Mouse (Mus musculus): ENCODE results near the gene Tbc1d9b. TPM values are rescaled to one million over a fixed set of nuclear protein-coding genes. Genes with fewer than 3 reads are reported as not detected.
"Not testable (repeated sequence)": the region's sequence is repeated elsewhere in the genome, so short reads cannot be mapped to it uniquely, and the experiment has no call there.

Gene Tbc1d9b
- polyA plus RNA-seq, 1 experiment from 2014 or later = 16.7 TPM

- Histone ChIP-seq H3K9ac (ENCODE audit: low read depth, low read length) (no peak overlapping the region), H3K36me3 (ENCODE audit: control insufficient read depth, insufficient read depth) (peaks cover 63% of the 10 kb centered on the region), H3K27me3 (replicated peaks; ENCODE audit: control insufficient read depth, insufficient read depth, low read length) (no peaks in the 10 kb centered on the region), H3K9me3 (ENCODE audit: control insufficient read depth) (no peaks in the 10 kb centered on the region), H3K4me2 (replicated peaks; ENCODE audit: low read depth) (no peak overlapping the region), H3K4me3 (ENCODE audit: low read depth, low read length) (no peak overlapping the region), H3K4me1 (replicated peaks; ENCODE audit: control insufficient read depth, insufficient read depth, low read length) (no peaks in the 10 kb centered on the region), H3K27ac (ENCODE audit: low read depth, low read length) (no peak overlapping the region)
- TF ChIP-seq CTCF (IDR thresholded peaks at IDR 0.05; ENCODE audit: low read depth) = no peak
- ATAC-seq = no peak
- WGBS = 90% methylated on average over 3 of the region's 3 CpGs
These were observed 31.3 kb downstream of the Tbc1d9b start for GRCm38 (mm10) chr11:50162338-50163050.

GRCm38 (mm10) chr11:50168352-50168751 lies 37.2 kb downstream of the Tbc1d9b start:
- Histone ChIP-seq H3K9ac (ENCODE audit: low read depth, low read length) (no peak overlapping the region), H3K4me2 (replicated peaks; ENCODE audit: low read depth) (no peak overlapping the region), H3K27me3 (replicated peaks; ENCODE audit: control insufficient read depth, insufficient read depth, low read length) (no peaks in the 10 kb centered on the region), H3K9me3 (ENCODE audit: control insufficient read depth) (no peaks in the 10 kb centered on the region), H3K4me1 (replicated peaks; ENCODE audit: control insufficient read depth, insufficient read depth, low read length) (no peaks in the 10 kb centered on the region), H3K36me3 (ENCODE audit: control insufficient read depth, insufficient read depth) (peaks cover 57% of the 10 kb centered on the region), H3K4me3 (ENCODE audit: low read depth, low read length) (no peak overlapping the region), H3K27ac (ENCODE audit: low read depth, low read length) (no peak overlapping the region)
- WGBS = 87% methylated on average over 5 of the region's 5 CpGs
- no peak for ATAC-seq
- no peak for TF ChIP-seq CTCF (IDR thresholded peaks at IDR 0.05; ENCODE audit: low read depth)

- H3K4me2 ChIP-seq (replicated peaks; ENCODE audit: low read depth) = peak within 1 kb of the TSS; percentile 71
- peak within 1 kb of the TSS; percentile 74 for H3K9ac ChIP-seq (ENCODE audit: low read depth, low read length)
- not testable (repeated sequence) for H3K27me3 ChIP-seq (replicated peaks; ENCODE audit: control insufficient read depth, insufficient read depth, low read length); H3K9me3 ChIP-seq (ENCODE audit: control insufficient read depth); H3K27ac ChIP-seq (ENCODE audit: low read depth, low read length); H3K4me1 ChIP-seq (replicated peaks; ENCODE audit: control insufficient read depth, insufficient read depth, low read length)
- ATAC-seq = peak; percentile 32
- WGBS = 4% methylated on average over 19 of the region's 19 CpGs
- H3K36me3 ChIP-seq (ENCODE audit: control insufficient read depth, insufficient read depth) = peaks cover 27% of the 10 kb centered on the region
- peak within 1 kb of the TSS; percentile 67 for H3K4me3 ChIP-seq (ENCODE audit: low read depth, low read length)
These were observed 43.0 kb downstream of the Tbc1d9b start, which contains the start of gene Mrnip for GRCm38 (mm10) chr11:50174111-50174729. Mrnip (plus strand) TSS chr11:50174444.

- 0% methylated on average over 27 of the region's 27 CpGs for whole genome bisulfite sequencing
- peak overlapping the region; percentile 71 for H3K4me2 ChIP-seq (replicated peaks; ENCODE audit: low read depth)
- H3K4me3 ChIP-seq (ENCODE audit: low read depth, low read length) = peak overlapping the region; percentile 67
- no peaks in the 10 kb centered on the region for H3K4me1 ChIP-seq (replicated peaks; ENCODE audit: control insufficient read depth, insufficient read depth, low read length)
- H3K27me3 ChIP-seq (replicated peaks; ENCODE audit: control insufficient read depth, insufficient read depth, low read length) = no peaks in the 10 kb centered on the region
- TF ChIP-seq CTCF (IDR thresholded peaks at IDR 0.05; ENCODE audit: low read depth) = no peak
- ATAC-seq = peak; percentile 99
- peak overlapping the region; percentile 74 for H3K9ac ChIP-seq (ENCODE audit: low read depth, low read length)
- H3K27ac ChIP-seq (ENCODE audit: low read depth, low read length) = no peak overlapping the region; the same call in 1 of the 2 replicates
- H3K9me3 ChIP-seq (ENCODE audit: control insufficient read depth) = no peaks in the 10 kb centered on the region
- peaks cover 23% of the 10 kb centered on the region for H3K36me3 ChIP-seq (ENCODE audit: control insufficient read depth, insufficient read depth)
These were observed 43.6 kb downstream of the Tbc1d9b start for GRCm38 (mm10) chr11:50174730-50175187.

- 54% methylated on average over 3 of the region's 3 CpGs for WGBS
- Histone ChIP-seq H3K9ac (ENCODE audit: low read depth, low read length) (no peak overlapping the region), H3K36me3 (ENCODE audit: control insufficient read depth, insufficient read depth) (peaks cover 8% of the 10 kb centered on the region), H3K4me1 (replicated peaks; ENCODE audit: control insufficient read depth, insufficient read depth, low read length) (no peaks in the 10 kb centered on the region), H3K9me3 (ENCODE audit: control insufficient read depth) (no peaks in the 10 kb centered on the region), H3K27me3 (replicated peaks; ENCODE audit: control insufficient read depth, insufficient read depth, low read length) (no peaks in the 10 kb centered on the region), H3K4me2 (replicated peaks; ENCODE audit: low read depth) (no peak overlapping the region), H3K27ac (ENCODE audit: low read depth, low read length) (no peak overlapping the region), H3K4me3 (ENCODE audit: low read depth, low read length) (no peak overlapping the region)
- no peak for ATAC-seq
- TF ChIP-seq CTCF (IDR thresholded peaks at IDR 0.05; ENCODE audit: low read depth) = no peak
These were observed 45.2 kb downstream of the Tbc1d9b start for GRCm38 (mm10) chr11:50176351-50176750.

GRCm38 (mm10) chr11:50177111-50177510 lies 45.9 kb downstream of the Tbc1d9b start:
- H3K27ac ChIP-seq (ENCODE audit: low read depth, low read length) = no peak overlapping the region
- H3K4me1 ChIP-seq (replicated peaks; ENCODE audit: control insufficient read depth, insufficient read depth, low read length) = no peaks in the 10 kb centered on the region
- no peak overlapping the region for H3K9ac ChIP-seq (ENCODE audit: low read depth, low read length)
- WGBS = 66% methylated on average over 6 of the region's 6 CpGs
- no peaks in the 10 kb centered on the region for H3K27me3 ChIP-seq (replicated peaks; ENCODE audit: control insufficient read depth, insufficient read depth, low read length)
- no peak for TF ChIP-seq CTCF (IDR thresholded peaks at IDR 0.05; ENCODE audit: low read depth)
- no peak overlapping the region for H3K4me2 ChIP-seq (replicated peaks; ENCODE audit: low read depth)
- no peak overlapping the region for H3K4me3 ChIP-seq (ENCODE audit: low read depth, low read length)
- ATAC-seq = no peak
- H3K36me3 ChIP-seq (ENCODE audit: control insufficient read depth, insufficient read depth) = 0 out of 2 replicates have a peak, but pooled peaks cover 2% of the 10 kb centered on the region
- H3K9me3 ChIP-seq (ENCODE audit: control insufficient read depth) = no peaks in the 10 kb centered on the region

All from intestine, postnatal 0 days (tissue).